Mouse (Mus musculus) WW6 (cell line): ENCODE measurements around the gene Zfp709.
"Not testable (repeated sequence)": the region's sequence is repeated elsewhere in the genome, so short reads cannot be mapped to it uniquely, and the experiment has no call there.

Experiments used
- DNase-seq: peaks from one replicate; pipeline ENCODE4 v3.0.0-alpha.2; 2013; ENCODE audit warnings: low read depth, low spot score

The Zfp709 gene

DNA sequence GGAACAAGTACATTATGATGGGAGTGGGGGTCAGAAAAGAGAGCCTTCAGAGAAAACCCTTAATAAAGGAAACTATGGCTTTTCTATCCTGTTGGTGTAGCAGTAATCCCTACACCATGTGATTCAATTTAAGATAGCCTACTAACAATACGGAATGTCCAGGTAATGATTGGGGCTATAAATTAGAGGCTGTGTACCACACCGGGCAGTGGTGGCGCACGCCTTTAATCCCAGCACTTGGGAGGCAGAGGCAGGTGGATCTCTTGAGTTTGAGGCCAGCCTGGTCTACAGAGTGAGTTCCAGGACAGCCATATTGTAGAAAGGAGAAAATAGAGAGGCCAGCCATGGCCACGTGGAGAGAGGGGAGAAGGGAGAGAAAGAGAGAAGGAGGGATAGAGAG lies 44.0 kb downstream of the Zfp709 start:
- DNase-seq = no peak

DNA sequence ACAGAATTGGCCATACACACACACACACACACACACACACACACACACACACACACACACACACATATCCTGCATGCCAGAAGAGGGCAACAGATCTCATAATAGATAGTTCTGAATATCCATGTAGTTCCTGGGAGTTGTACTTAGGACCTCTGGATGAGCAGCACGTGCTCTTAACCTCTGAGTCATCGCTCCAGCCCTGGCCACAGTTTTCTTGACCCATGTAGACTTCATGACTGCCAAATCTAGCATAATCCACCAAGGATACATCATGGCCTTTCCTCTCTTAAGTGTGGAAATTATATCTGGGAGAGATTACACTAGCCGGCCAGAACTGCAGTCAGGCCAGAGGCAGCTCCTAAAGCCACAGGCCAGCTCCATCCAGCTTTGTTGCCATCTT lies 44.7 kb downstream of the Zfp709 start:
- DNase-seq = no peak

DNA sequence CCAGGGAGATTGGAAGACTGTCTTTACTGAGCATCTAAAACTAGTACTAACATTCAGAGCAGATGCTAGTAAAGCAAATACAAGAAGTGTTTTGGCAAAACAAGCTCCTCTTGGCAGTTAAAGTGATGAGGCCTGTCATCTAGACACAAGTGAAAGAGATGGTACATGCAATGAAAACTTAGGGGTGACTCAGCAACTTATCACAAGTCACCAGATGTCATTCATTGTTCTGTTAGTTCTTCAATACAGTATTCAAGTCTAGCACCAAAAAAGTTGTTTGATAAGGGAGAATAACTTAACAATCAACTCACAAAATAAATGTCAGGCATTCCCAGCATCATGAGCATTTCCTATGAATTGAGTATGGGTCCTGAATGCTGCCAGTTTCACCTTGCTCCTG lies 46.0 kb downstream of the Zfp709 start:
- no peak for DNase-seq

DNA sequence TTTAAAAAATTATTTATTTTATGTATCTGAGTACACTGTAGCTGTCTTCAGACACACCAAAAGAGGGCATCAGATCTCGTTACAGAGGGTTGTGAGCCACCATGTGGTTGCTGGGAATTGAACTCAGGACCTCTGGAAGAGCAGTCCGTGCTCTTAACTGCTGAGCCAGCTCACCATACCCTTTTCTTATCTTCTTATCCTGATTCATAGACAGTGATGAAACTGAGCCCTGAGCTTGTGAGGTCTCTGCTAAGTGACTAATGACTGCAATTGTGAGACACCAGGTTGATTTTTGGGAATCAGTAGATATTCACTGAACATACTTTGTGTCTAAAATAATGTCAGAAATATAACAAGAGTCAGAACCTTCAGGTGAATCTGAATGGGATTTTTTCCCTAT lies 56.2 kb downstream of the Zfp709 start:
- not testable (repeated sequence) for DNase-seq

DNA sequence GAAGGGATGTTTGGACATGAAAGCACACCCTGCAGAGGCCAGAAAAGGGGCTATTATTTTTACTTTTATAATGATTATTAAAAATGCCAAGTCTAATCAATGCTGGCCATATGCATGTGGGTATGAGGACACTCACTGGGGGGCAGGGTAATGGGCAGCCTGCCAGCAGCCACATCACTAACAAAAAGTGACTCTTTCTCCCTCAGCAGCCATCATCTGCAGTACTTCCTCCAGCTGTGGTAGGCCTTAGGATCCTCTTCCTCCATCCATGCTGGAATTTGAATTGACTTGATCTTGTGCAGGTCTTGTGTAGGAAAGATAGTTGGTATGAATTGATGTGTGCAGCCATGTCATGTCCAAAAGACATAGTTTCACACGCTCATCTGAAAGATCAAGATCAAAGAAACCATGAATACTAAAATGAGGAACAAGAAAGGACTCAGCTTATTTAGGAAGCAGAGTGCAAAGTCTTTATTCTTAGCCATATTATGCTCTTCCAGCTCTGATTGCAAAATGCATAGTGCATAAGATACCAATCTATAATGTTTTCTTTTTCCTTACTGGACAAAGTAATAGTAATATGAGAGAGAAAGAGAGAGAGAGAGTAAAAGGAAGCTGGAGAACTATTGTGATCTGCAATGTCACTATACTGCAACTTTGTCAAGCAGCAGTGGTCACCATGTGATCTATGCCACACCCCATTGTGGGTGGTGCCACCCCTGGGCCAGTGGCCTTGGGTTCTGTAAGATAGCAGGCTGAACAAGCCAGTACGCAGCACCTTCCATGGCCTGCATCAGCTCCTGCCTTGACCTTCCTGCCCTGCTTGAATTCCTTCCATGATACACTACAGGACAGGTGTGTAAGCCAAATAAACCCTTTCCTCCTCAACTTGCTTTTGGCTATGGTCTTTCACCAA lies 58.7 kb downstream of the Zfp709 start:
- no peak for DNase-seq

DNA sequence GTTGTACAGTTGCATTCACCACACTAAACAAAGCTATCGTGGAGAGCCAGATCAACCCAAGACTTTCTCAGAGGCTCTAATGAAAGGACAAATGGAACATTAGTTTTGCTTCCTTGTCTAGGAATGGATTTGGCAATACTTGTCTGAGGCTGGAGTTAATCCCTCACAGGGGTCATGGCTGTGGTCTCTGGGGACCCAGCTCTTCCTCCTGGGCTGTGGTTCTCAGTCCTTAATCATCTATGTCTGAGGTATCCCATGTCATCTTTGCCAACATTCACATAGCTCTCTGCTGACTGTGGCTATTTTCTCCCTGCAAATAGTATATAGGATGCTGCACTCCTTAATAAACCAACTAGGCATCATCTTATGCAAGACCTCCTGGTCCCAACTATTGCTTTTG lies 60.0 kb downstream of the Zfp709 start:
- no peak for DNase-seq
